Mouse (Mus musculus): Measurements from ENCODE around the gene Ifi206. TPM values are rescaled to one million over a fixed set of nuclear protein-coding genes. Genes with fewer than 3 reads are reported as not detected.
A peak's percentile ranks its signal among the peaks of the same experiment; 100 is the strongest.

Ifi206 gene
- total and polyA plus RNA-seq, 2 experiments from 2014 or later, result 0.05 TPM; not detected in 1

- 90% methylated on average over 5 of the region's 5 CpGs for WGBS
- no peak overlapping the region for H3K9ac ChIP-seq
- no peak for TF ChIP-seq CTCF (IDR thresholded peaks at IDR 0.05; ENCODE audit: low read depth)
- no peaks in the 10 kb centered on the region for H3K36me3 ChIP-seq (ENCODE audit: insufficient read depth)
- DNase-seq (no peak), ATAC-seq (no peak)
- no peak overlapping the region for H3K27ac ChIP-seq (ENCODE audit: low read depth, low read length)
- no peaks in the 10 kb centered on the region for H3K4me1 ChIP-seq (ENCODE audit: insufficient read depth)
- no peaks in the 10 kb centered on the region for H3K9me3 ChIP-seq (ENCODE audit: low read length)
- no peak overlapping the region for H3K4me2 ChIP-seq (ENCODE audit: low read depth)
- no peak overlapping the region for H3K4me3 ChIP-seq (ENCODE audit: low read depth, low read length)
- H3K27me3 ChIP-seq (ENCODE audit: insufficient read depth, low read length), result no peaks in the 10 kb centered on the region
Measured at GRCm38 (mm10) chr1:173456761-173457160, 34.1 kb downstream of the Ifi206 start.

- no peak overlapping the region for H3K4me3 ChIP-seq (ENCODE audit: low read depth, low read length)
- peak; percentile 92 for TF ChIP-seq CTCF (IDR thresholded peaks at IDR 0.05; ENCODE audit: low read depth)
- no peaks in the 10 kb centered on the region for H3K36me3 ChIP-seq (ENCODE audit: insufficient read depth)
- H3K4me2 ChIP-seq (ENCODE audit: low read depth), result no peak overlapping the region
- DNase-seq (peak; percentile 82), ATAC-seq (peak; percentile 92)
- 41% methylated on average over 7 of the region's 7 CpGs for WGBS
- H3K9ac ChIP-seq, result no peak overlapping the region
- H3K27me3 ChIP-seq (ENCODE audit: insufficient read depth, low read length), result no peaks in the 10 kb centered on the region
- H3K27ac ChIP-seq (ENCODE audit: low read depth, low read length), result no peak overlapping the region
- no peaks in the 10 kb centered on the region for H3K4me1 ChIP-seq (ENCODE audit: insufficient read depth)
- no peaks in the 10 kb centered on the region for H3K9me3 ChIP-seq (ENCODE audit: low read length)
Measured at GRCm38 (mm10) chr1:173456139-173456754, 34.6 kb downstream of the Ifi206 start.

- no peak for TF ChIP-seq CTCF (IDR thresholded peaks at IDR 0.05; ENCODE audit: low read depth)
- DNase-seq, result no peak
- no peak for ATAC-seq
- no peak overlapping the region for H3K27ac ChIP-seq (ENCODE audit: low read depth, low read length)
- H3K27me3 ChIP-seq (ENCODE audit: insufficient read depth, low read length), result no peaks in the 10 kb centered on the region
- no peaks in the 10 kb centered on the region for H3K9me3 ChIP-seq (ENCODE audit: low read length)
- no peaks in the 10 kb centered on the region for H3K36me3 ChIP-seq (ENCODE audit: insufficient read depth)
- no peak overlapping the region for H3K4me2 ChIP-seq (ENCODE audit: low read depth)
- WGBS, result 95% methylated on average over 5 of the region's 5 CpGs
- H3K4me3 ChIP-seq (ENCODE audit: low read depth, low read length), result no peak overlapping the region
- no peak overlapping the region for H3K9ac ChIP-seq
- no peaks in the 10 kb centered on the region for H3K4me1 ChIP-seq (ENCODE audit: insufficient read depth)
Measured at GRCm38 (mm10) chr1:173451665-173452064, 39.2 kb downstream of the Ifi206 start.

GRCm38 (mm10) chr1:173450621-173451020, 40.2 kb downstream of the Ifi206 start:
- TF ChIP-seq CTCF (IDR thresholded peaks at IDR 0.05; ENCODE audit: low read depth), result no peak
- 86% methylated on average over 4 of the region's 4 CpGs for WGBS
- DNase-seq, result no peak
- Histone ChIP-seq H3K27me3 (ENCODE audit: insufficient read depth, low read length) (no peaks in the 10 kb centered on the region), H3K9me3 (ENCODE audit: low read length) (no peaks in the 10 kb centered on the region), H3K4me3 (ENCODE audit: low read depth, low read length) (no peak overlapping the region), H3K36me3 (ENCODE audit: insufficient read depth) (no peaks in the 10 kb centered on the region), H3K4me1 (ENCODE audit: insufficient read depth) (no peaks in the 10 kb centered on the region), H3K27ac (ENCODE audit: low read depth, low read length) (no peak overlapping the region), H3K4me2 (ENCODE audit: low read depth) (no peak overlapping the region), H3K9ac (no peak overlapping the region)
- no peak for ATAC-seq

- no peaks in the 10 kb centered on the region for H3K9me3 ChIP-seq (ENCODE audit: low read length)
- DNase-seq, result no peak
- H3K4me2 ChIP-seq (ENCODE audit: low read depth), result no peak overlapping the region
- H3K27me3 ChIP-seq (ENCODE audit: insufficient read depth, low read length), result no peaks in the 10 kb centered on the region
- no peak overlapping the region for H3K9ac ChIP-seq
- WGBS, result 73% methylated on average over 4 of the region's 4 CpGs
- no peaks in the 10 kb centered on the region for H3K36me3 ChIP-seq (ENCODE audit: insufficient read depth)
- no peak for TF ChIP-seq CTCF (IDR thresholded peaks at IDR 0.05; ENCODE audit: low read depth)
- H3K4me3 ChIP-seq (ENCODE audit: low read depth, low read length), result no peak overlapping the region
- ATAC-seq, result no peak
- H3K4me1 ChIP-seq (ENCODE audit: insufficient read depth), result no peaks in the 10 kb centered on the region
- no peak overlapping the region for H3K27ac ChIP-seq (ENCODE audit: low read depth, low read length)
Measured at GRCm38 (mm10) chr1:173447067-173447466, 43.8 kb downstream of the Ifi206 start.

- no peaks in the 10 kb centered on the region for H3K36me3 ChIP-seq (ENCODE audit: insufficient read depth)
- 95% methylated on average over 1 of the region's 1 CpGs for WGBS
- H3K9ac ChIP-seq, result no peak overlapping the region
- DNase-seq (no peak), ATAC-seq (no peak)
- H3K9me3 ChIP-seq (ENCODE audit: low read length), result no peaks in the 10 kb centered on the region
- H3K27ac ChIP-seq (ENCODE audit: low read depth, low read length), result no peak overlapping the region
- no peak overlapping the region for H3K4me2 ChIP-seq (ENCODE audit: low read depth)
- H3K4me1 ChIP-seq (ENCODE audit: insufficient read depth), result no peaks in the 10 kb centered on the region
- H3K27me3 ChIP-seq (ENCODE audit: insufficient read depth, low read length), result no peaks in the 10 kb centered on the region
- no peak overlapping the region for H3K4me3 ChIP-seq (ENCODE audit: low read depth, low read length)
- no peak for TF ChIP-seq CTCF (IDR thresholded peaks at IDR 0.05; ENCODE audit: low read depth)
Measured at GRCm38 (mm10) chr1:173443061-173443460, 47.8 kb downstream of the Ifi206 start.

- Histone ChIP-seq H3K4me2 (ENCODE audit: low read depth) (no peak overlapping the region), H3K4me3 (ENCODE audit: low read depth, low read length) (no peak overlapping the region), H3K27me3 (ENCODE audit: insufficient read depth, low read length) (no peaks in the 10 kb centered on the region), H3K9ac (no peak overlapping the region), H3K4me1 (ENCODE audit: insufficient read depth) (no peaks in the 10 kb centered on the region), H3K27ac (ENCODE audit: low read depth, low read length) (no peak overlapping the region), H3K9me3 (ENCODE audit: low read length) (no peaks in the 10 kb centered on the region), H3K36me3 (ENCODE audit: insufficient read depth) (no peaks in the 10 kb centered on the region)
- TF ChIP-seq CTCF (IDR thresholded peaks at IDR 0.05; ENCODE audit: low read depth), result no peak
- ATAC-seq, result no peak
- DNase-seq, result no peak
- WGBS, result 77% methylated on average over 4 of the region's 4 CpGs
Measured at GRCm38 (mm10) chr1:173441210-173441609, 49.6 kb downstream of the Ifi206 start.

All from forebrain, postnatal 0 days (tissue).